Mouse (Mus musculus) left cerebral cortex, postnatal 36 days (tissue): Measurements from ENCODE around the gene Vstm2a. TPM values are rescaled to one million over a fixed set of nuclear protein-coding genes. Genes with fewer than 3 reads are reported as not detected.
A peak's percentile ranks its signal among the peaks of the same experiment; 100 is the strongest.

Experiments used
- DNase-seq, 2 experiments: peaks; one replicate each; pipeline ENCODE4 v3.0.0; 2021 to 2022; ENCODE audit warnings: low spot score in 2 of 2, mixed read lengths in 1 of 2
- intact Hi-C: fragments of 180-260 bp; cut with DNase I; formaldehyde crosslinking; loops from one replicate; pipeline ENCODE4 v1.15.1; 2025
- total RNA-seq, 2 experiments: library from RNA; stranded (reverse); gene quantifications; 2 replicates each; pipeline ENCODE4 v1.2.3; 2021

Gene Vstm2a
- 100 to 1,000 TPM; 139 to 144 TPM for total RNA-seq

- peak; percentile 76 to 84 for DNase-seq
- intact Hi-C loops = no loop called here
Measured at GRCm38 (mm10) chr11:16257473-16257921, at the start of gene Vstm2a. Gene Vstm2a (plus strand): TSS chr11:16257724.

- intact Hi-C loops = no loop called here
- no peak for DNase-seq
Measured at GRCm38 (mm10) chr11:16257011-16257410, 513 bp upstream of the Vstm2a start.

- intact Hi-C loops = no loop called here
- peak; percentile 35 to 36 for DNase-seq
Measured at GRCm38 (mm10) chr11:16258300-16258699, 776 bp downstream of the Vstm2a start.

GRCm38 (mm10) chr11:16259876-16260275, 2.4 kb downstream of the Vstm2a start:
- intact Hi-C loops = loop anchor here (5.0 kb wide), 1 partner anchor 142 kb away; no protein-coding TSS in a partner anchor
- peak; percentile 24 to 26 for DNase-seq

- intact Hi-C loops = loop anchor here (5.0 kb wide), 1 partner anchor 141 kb away; no protein-coding TSS in a partner anchor
- DNase-seq = peak; percentile 73 to 80
Measured at GRCm38 (mm10) chr11:16260764-16261578, 3.4 kb downstream of the Vstm2a start.

- intact Hi-C loops = no loop called here
- no peak for DNase-seq
Measured at GRCm38 (mm10) chr11:16268396-16268795, 10.9 kb downstream of the Vstm2a start.

GRCm38 (mm10) chr11:16290381-16290780, 32.9 kb downstream of the Vstm2a start:
- no peak for DNase-seq
- intact Hi-C loops = no loop called here

- intact Hi-C loops = no loop called here
- DNase-seq = no peak
Measured at GRCm38 (mm10) chr11:16292960-16293359, 35.4 kb downstream of the Vstm2a start.

GRCm38 (mm10) chr11:16296521-16296920, 39.0 kb downstream of the Vstm2a start:
- intact Hi-C loops = no loop called here

GRCm38 (mm10) chr11:16299492-16299891, 42.0 kb downstream of the Vstm2a start:
- intact Hi-C loops = no loop called here
- no peak for DNase-seq

More at GRCm38 (mm10) chr11:16296521-16296920, 39.0 kb downstream of the Vstm2a start:
- DNase-seq = no peak

GRCm38 (mm10) chr11:16299960-16300359, 42.4 kb downstream of the Vstm2a start:
- intact Hi-C loops = no loop called here
- DNase-seq = no peak

- intact Hi-C loops = no loop called here
- DNase-seq = no peak
Measured at GRCm38 (mm10) chr11:16300709-16301108, 43.2 kb downstream of the Vstm2a start.

- intact Hi-C loops = no loop called here
- DNase-seq = no peak
Measured at GRCm38 (mm10) chr11:16315097-16315496, 57.6 kb downstream of the Vstm2a start.

GRCm38 (mm10) chr11:16345179-16345578, 87.7 kb downstream of the Vstm2a start:
- intact Hi-C loops = no loop called here
- DNase-seq = no peak

- intact Hi-C loops = no loop called here
- DNase-seq = no peak
Measured at GRCm38 (mm10) chr11:16345676-16346075, 88.2 kb downstream of the Vstm2a start.

- no peak for DNase-seq
- intact Hi-C loops = no loop called here
Measured at GRCm38 (mm10) chr11:16351915-16352314, 94.4 kb downstream of the Vstm2a start.

GRCm38 (mm10) chr11:16354356-16354755, 96.8 kb downstream of the Vstm2a start:
- intact Hi-C loops = no loop called here
- DNase-seq = no peak

GRCm38 (mm10) chr11:16366852-16367587, 109.5 kb downstream of the Vstm2a start:
- DNase-seq = no peak
- intact Hi-C loops = no loop called here

- DNase-seq = peak in 1 of 2 experiments; percentile 10
- intact Hi-C loops = loop anchor here (5.0 kb wide), 1 partner anchor 141 kb away; no protein-coding TSS in a partner anchor
Measured at GRCm38 (mm10) chr11:16403627-16404026, 146.1 kb downstream of the Vstm2a start.

GRCm38 (mm10) chr11:16411736-16412135, 154.2 kb downstream of the Vstm2a start:
- intact Hi-C loops = no loop called here
- DNase-seq = no peak
